Mouse (Mus musculus): ENCODE results near the gene Phox2a. TPM values are rescaled to one million over a fixed set of nuclear protein-coding genes. Genes with fewer than 3 reads are reported as not detected.

Gene Phox2a
- polyA plus RNA-seq, 1 experiment from 2014 or later = 0.19 TPM

GRCm38 (mm10) chr7:101823758-101824630, 5.9 kb downstream of the Phox2a start:
- peaks cover 34% of the 10 kb centered on the region for H3K27me3 ChIP-seq (ENCODE audit: insufficient read depth, low read length)
- no peak for ATAC-seq (ENCODE audit: low FRiP score, low TSS enrichment)
- H3K4me3 ChIP-seq (ENCODE audit: low read length) = no peak overlapping the region
- peaks cover 24% of the 10 kb centered on the region for H3K4me1 ChIP-seq (ENCODE audit: insufficient read depth, low read length)
- WGBS = 74% methylated on average over 18 of the region's 18 CpGs
- H3K9me3 ChIP-seq (ENCODE audit: low read length) = no peaks in the 10 kb centered on the region
- no peak overlapping the region for H3K27ac ChIP-seq (ENCODE audit: low read length)
- no peak overlapping the region for H3K9ac ChIP-seq (replicated peaks; ENCODE audit: low read length)
- peaks cover 58% of the 10 kb centered on the region for H3K36me3 ChIP-seq (ENCODE audit: insufficient read depth, low read length)
- no peak overlapping the region for H3K4me2 ChIP-seq (replicated peaks; ENCODE audit: low read depth, low read length)

- Histone ChIP-seq H3K4me1 (ENCODE audit: insufficient read depth, low read length) (peaks cover 16% of the 10 kb centered on the region), H3K4me2 (replicated peaks; ENCODE audit: low read depth, low read length) (no peak overlapping the region), H3K4me3 (ENCODE audit: low read length) (no peak overlapping the region), H3K27ac (ENCODE audit: low read length) (no peak overlapping the region), H3K9ac (replicated peaks; ENCODE audit: low read length) (no peak overlapping the region), H3K27me3 (ENCODE audit: insufficient read depth, low read length) (no peaks in the 10 kb centered on the region), H3K9me3 (ENCODE audit: low read length) (no peaks in the 10 kb centered on the region), H3K36me3 (ENCODE audit: insufficient read depth, low read length) (peaks cover 88% of the 10 kb centered on the region)
- no peak for ATAC-seq (ENCODE audit: low FRiP score, low TSS enrichment)
- WGBS = 89% methylated on average over 3 of the region's 3 CpGs
These were observed 12.3 kb downstream of the Phox2a start for GRCm38 (mm10) chr7:101830373-101830772.

GRCm38 (mm10) chr7:101831437-101831836, 13.3 kb downstream of the Phox2a start:
- 94% methylated on average over 8 of the region's 8 CpGs for WGBS

GRCm38 (mm10) chr7:101832372-101832771, 14.3 kb downstream of the Phox2a start:
- Histone ChIP-seq H3K27me3 (ENCODE audit: insufficient read depth, low read length) (no peaks in the 10 kb centered on the region), H3K4me2 (replicated peaks; ENCODE audit: low read depth, low read length) (no peak overlapping the region), H3K9ac (replicated peaks; ENCODE audit: low read length) (no peak overlapping the region), H3K27ac (ENCODE audit: low read length) (no peak overlapping the region), H3K36me3 (ENCODE audit: insufficient read depth, low read length) (peaks cover 68% of the 10 kb centered on the region), H3K9me3 (ENCODE audit: low read length) (no peaks in the 10 kb centered on the region), H3K4me1 (ENCODE audit: insufficient read depth, low read length) (peaks cover 18% of the 10 kb centered on the region), H3K4me3 (ENCODE audit: low read length) (no peak overlapping the region)
- no peak for ATAC-seq (ENCODE audit: low FRiP score, low TSS enrichment)
- 91% methylated on average over 4 of the region's 4 CpGs for WGBS

More at GRCm38 (mm10) chr7:101831437-101831836, 13.3 kb downstream of the Phox2a start:
- Histone ChIP-seq H3K4me2 (replicated peaks; ENCODE audit: low read depth, low read length) (no peak overlapping the region), H3K36me3 (ENCODE audit: insufficient read depth, low read length) (peaks cover 77% of the 10 kb centered on the region), H3K9me3 (ENCODE audit: low read length) (no peaks in the 10 kb centered on the region), H3K27me3 (ENCODE audit: insufficient read depth, low read length) (no peaks in the 10 kb centered on the region), H3K4me1 (ENCODE audit: insufficient read depth, low read length) (peaks cover 18% of the 10 kb centered on the region), H3K4me3 (ENCODE audit: low read length) (no peak overlapping the region), H3K9ac (replicated peaks; ENCODE audit: low read length) (no peak overlapping the region), H3K27ac (ENCODE audit: low read length) (no peak overlapping the region)
- ATAC-seq (ENCODE audit: low FRiP score, low TSS enrichment) = no peak

- Histone ChIP-seq H3K9me3 (ENCODE audit: low read length) (no peaks in the 10 kb centered on the region), H3K27me3 (ENCODE audit: insufficient read depth, low read length) (no peaks in the 10 kb centered on the region), H3K36me3 (ENCODE audit: insufficient read depth, low read length) (peaks cover 58% of the 10 kb centered on the region), H3K4me1 (ENCODE audit: insufficient read depth, low read length) (peaks cover 19% of the 10 kb centered on the region), H3K4me3 (ENCODE audit: low read length) (no peak overlapping the region), H3K4me2 (replicated peaks; ENCODE audit: low read depth, low read length) (no peak overlapping the region), H3K9ac (replicated peaks; ENCODE audit: low read length) (no peak overlapping the region), H3K27ac (ENCODE audit: low read length) (no peak overlapping the region)
- ATAC-seq (ENCODE audit: low FRiP score, low TSS enrichment) = no peak
- WGBS = 76% methylated on average over 5 of the region's 5 CpGs
These were observed 15.2 kb downstream of the Phox2a start for GRCm38 (mm10) chr7:101833352-101833751.

- 0 out of 2 replicates have a peak overlapping the region, but pooled peaks have one; percentile 88 for H3K4me3 ChIP-seq (ENCODE audit: low read length)
- no peaks in the 10 kb centered on the region for H3K9me3 ChIP-seq (ENCODE audit: low read length)
- peaks cover 26% of the 10 kb centered on the region for H3K4me1 ChIP-seq (ENCODE audit: insufficient read depth, low read length)
- no peak overlapping the region for H3K27ac ChIP-seq (ENCODE audit: low read length)
- 53% methylated on average over 3 of the region's 3 CpGs for WGBS
- H3K4me2 ChIP-seq (replicated peaks; ENCODE audit: low read depth, low read length) = no peak overlapping the region
- no peak for ATAC-seq (ENCODE audit: low FRiP score, low TSS enrichment)
- H3K9ac ChIP-seq (replicated peaks; ENCODE audit: low read length) = no peak overlapping the region
- H3K36me3 ChIP-seq (ENCODE audit: insufficient read depth, low read length) = peaks cover 51% of the 10 kb centered on the region
- no peaks in the 10 kb centered on the region for H3K27me3 ChIP-seq (ENCODE audit: insufficient read depth, low read length)
These were observed 15.9 kb downstream of the Phox2a start for GRCm38 (mm10) chr7:101833916-101834584.

GRCm38 (mm10) chr7:101834903-101835302, 16.8 kb downstream of the Phox2a start:
- H3K27me3 ChIP-seq (ENCODE audit: insufficient read depth, low read length) = no peaks in the 10 kb centered on the region
- peaks cover 42% of the 10 kb centered on the region for H3K36me3 ChIP-seq (ENCODE audit: insufficient read depth, low read length)
- H3K4me3 ChIP-seq (ENCODE audit: low read length) = peak overlapping the region; percentile 88; the same call in 1 of the 2 replicates
- H3K4me2 ChIP-seq (replicated peaks; ENCODE audit: low read depth, low read length) = peak overlapping the region; percentile 73
- no peak overlapping the region for H3K27ac ChIP-seq (ENCODE audit: low read length)
- peaks cover 28% of the 10 kb centered on the region for H3K4me1 ChIP-seq (ENCODE audit: insufficient read depth, low read length)
- WGBS = 62% methylated on average over 3 of the region's 3 CpGs
- H3K9ac ChIP-seq (replicated peaks; ENCODE audit: low read length) = peak overlapping the region; percentile 36; the same call in 1 of the 2 replicates
- H3K9me3 ChIP-seq (ENCODE audit: low read length) = no peaks in the 10 kb centered on the region
- ATAC-seq (ENCODE audit: low FRiP score, low TSS enrichment) = no peak

- Histone ChIP-seq H3K4me3 (ENCODE audit: low read length) (peak overlapping the region; percentile 88), H3K4me1 (ENCODE audit: insufficient read depth, low read length) (peaks cover 28% of the 10 kb centered on the region), H3K27me3 (ENCODE audit: insufficient read depth, low read length) (no peaks in the 10 kb centered on the region), H3K27ac (ENCODE audit: low read length) (peak overlapping the region; percentile 98), H3K9me3 (ENCODE audit: low read length) (no peaks in the 10 kb centered on the region), H3K36me3 (ENCODE audit: insufficient read depth, low read length) (peaks cover 35% of the 10 kb centered on the region), H3K4me2 (replicated peaks; ENCODE audit: low read depth, low read length) (peak overlapping the region; percentile 73), H3K9ac (replicated peaks; ENCODE audit: low read length) (peak overlapping the region; percentile 98)
- ATAC-seq (ENCODE audit: low FRiP score, low TSS enrichment) = no peak
- 27% methylated on average over 5 of the region's 5 CpGs for WGBS
These were observed 17.5 kb downstream of the Phox2a start for GRCm38 (mm10) chr7:101835457-101836109.

GRCm38 (mm10) chr7:101836271-101837153, 18.4 kb downstream of the Phox2a start:
- peak; percentile 60; the same call in 1 of the 2 replicates for ATAC-seq (ENCODE audit: low FRiP score, low TSS enrichment)

More at GRCm38 (mm10) chr7:101836271-101837153, 18.4 kb downstream of the Phox2a start:
- Histone ChIP-seq H3K27ac (ENCODE audit: low read length) (peak overlapping the region; percentile 98), H3K9ac (replicated peaks; ENCODE audit: low read length) (peak overlapping the region; percentile 98), H3K27me3 (ENCODE audit: insufficient read depth, low read length) (no peaks in the 10 kb centered on the region), H3K4me2 (replicated peaks; ENCODE audit: low read depth, low read length) (peak overlapping the region; percentile 73), H3K36me3 (ENCODE audit: insufficient read depth, low read length) (peaks cover 26% of the 10 kb centered on the region), H3K9me3 (ENCODE audit: low read length) (no peaks in the 10 kb centered on the region), H3K4me1 (ENCODE audit: insufficient read depth, low read length) (peaks cover 28% of the 10 kb centered on the region), H3K4me3 (ENCODE audit: low read length) (peak overlapping the region; percentile 88)
- under 1% methylated on average over 63 of the region's 63 CpGs for WGBS
